Mouse (Mus musculus): ENCODE data around the gene Gm10999. TPM values are rescaled to one million over a fixed set of nuclear protein-coding genes. Genes with fewer than 3 reads are reported as not detected.
"Not testable (repeated sequence)": the region's sequence is repeated elsewhere in the genome, so short reads cannot be mapped to it uniquely, and the experiment has no call there.

Gene Gm10999
- not detected in 2 replicates for polyA plus RNA-seq (2015; fragmentation: Nextera tagmentation; extraction: Ambion mirVana)

GRCm38 (mm10) chr8:129131561-129131960 is at the start of gene Gm10999:
Gene Gm10999, minus strand, starts transcription at chr8:129131661.
- no peak for ATAC-seq (ENCODE audit: low FRiP score, low read depth)
- Histone ChIP-seq H3K27me3 (no peaks in the 10 kb centered on the region), H3K4me2 (replicated peaks) (no peak within 1 kb of the TSS), H3K9me3 (no peaks in the 10 kb centered on the region), H3K36me3 (no peaks in the 10 kb centered on the region), H3K4me1 (no peaks in the 10 kb centered on the region), H3K27ac (no peak within 1 kb of the TSS), H3K9ac (no peak within 1 kb of the TSS), H3K4me3 (no peak within 1 kb of the TSS)
- 72% methylated on average over 1 of the region's 1 CpGs for WGBS

- Histone ChIP-seq H3K9me3 (no peaks in the 10 kb centered on the region), H3K27ac (no peak overlapping the region), H3K9ac (no peak overlapping the region), H3K4me3 (no peak overlapping the region), H3K27me3 (no peaks in the 10 kb centered on the region), H3K4me1 (no peaks in the 10 kb centered on the region), H3K36me3 (no peaks in the 10 kb centered on the region), H3K4me2 (replicated peaks) (no peak overlapping the region)
- no peak for ATAC-seq (ENCODE audit: low FRiP score, low read depth)
These were observed 2.0 kb upstream of the Gm10999 start for GRCm38 (mm10) chr8:129133475-129133874.

DNA sequence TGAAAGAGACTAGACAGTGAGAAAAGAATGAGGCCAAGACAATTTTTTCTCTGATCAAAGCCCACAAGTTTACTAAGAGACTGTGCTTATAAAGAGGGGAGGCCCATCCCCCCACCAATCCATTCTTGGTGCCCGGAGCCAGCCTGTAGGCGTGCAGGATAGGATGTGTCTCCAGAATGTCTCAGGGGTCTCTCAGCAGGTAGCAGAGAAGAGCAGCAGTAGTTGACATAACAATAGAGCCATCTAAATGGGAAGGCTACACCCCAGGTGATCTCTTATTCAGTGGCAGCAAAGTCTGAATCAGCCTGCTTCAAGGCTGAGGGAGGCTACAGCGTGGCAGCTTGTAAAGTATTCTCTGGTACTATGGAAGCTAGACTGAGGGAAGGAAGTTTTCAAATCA is 15.7 kb downstream of the Gm10999 start:
- 57% methylated on average over 3 of the region's 3 CpGs for WGBS
- not testable (repeated sequence) for H3K27me3 ChIP-seq; H3K36me3 ChIP-seq; H3K4me1 ChIP-seq; H3K4me2 ChIP-seq (replicated peaks); H3K4me3 ChIP-seq; H3K9me3 ChIP-seq; H3K27ac ChIP-seq; ATAC-seq (ENCODE audit: low FRiP score, low read depth); H3K9ac ChIP-seq

Other genes starting within 250 kb of the Gm10999 start
- not detected in 2 replicates for gene Ccdc7a, start 66.1 kb downstream of the Gm10999 start, polyA plus RNA-seq (2015; fragmentation: Nextera tagmentation; extraction: Ambion mirVana)
- not detected in 2 replicates for gene Ccdc7b, start 64.5 kb downstream of the Gm10999 start, polyA plus RNA-seq (2015; fragmentation: Nextera tagmentation; extraction: Ambion mirVana)
- gene 2610044O15Rik8, start 102.7 kb upstream of the Gm10999 start, polyA plus RNA-seq (2015; fragmentation: Nextera tagmentation; extraction: Ambion mirVana), result 24.5 and 26.5 TPM in 2 replicates

Data from limb, embryonic 13.5 days (tissue).